Mouse (Mus musculus) neural tube, embryonic 12.5 days (tissue): ENCODE measurements at regions not wholly inside any gene's neighbourhood (a gene's known extent, or its start where the extent isn't known, plus 50 kb on each side); places are given as distances from the start of the nearest gene placed in this dataset.
"Not testable (repeated sequence)": the region's sequence is repeated elsewhere in the genome, so short reads cannot be mapped to it uniquely, and the experiment has no call there.

Source experiments
- ATAC-seq: fragments of 200-750 bp; cut with Nextera tagmentation; 2 replicates; pipeline ENCODE4 v1.8.0; 2017; ENCODE audit warnings: low read depth, mild to moderate bottlenecking, moderate TSS enrichment, moderate library complexity; ENCODE audit not compliant: low FRiP score
- H3K27ac ChIP-seq: fragments of 300-500 bp; sonication (generic); 2 replicates; pipeline ENCODE4 v1.5.1; 2016
- H3K27me3 ChIP-seq: fragments of 300-500 bp; sonication (generic); replicated peaks from 2 replicates; pipeline ENCODE4 v1.6.1; 2016; ENCODE audit warnings: mild to moderate bottlenecking
- H3K36me3 ChIP-seq: fragments of 300-500 bp; sonication (generic); 2 replicates; pipeline ENCODE4 v1.6.1; 2016; ENCODE audit warnings: mild to moderate bottlenecking
- H3K4me1 ChIP-seq: fragments of 300-500 bp; sonication (generic); 2 replicates; pipeline ENCODE4 v1.6.1; 2016
- H3K4me2 ChIP-seq: fragments of 300-500 bp; sonication (generic); replicated peaks from 2 replicates; pipeline ENCODE4 v1.6.1; 2016; ENCODE audit warnings: mild to moderate bottlenecking
- H3K4me3 ChIP-seq: fragments of 300-500 bp; sonication (generic); 2 replicates; pipeline ENCODE4 v1.5.1; 2016
- H3K9ac ChIP-seq: fragments of 300-500 bp; sonication (generic); 2 replicates; pipeline ENCODE4 v1.6.1; 2016; ENCODE audit warnings: mild to moderate bottlenecking
- H3K9me3 ChIP-seq: fragments of 300-500 bp; sonication (generic); 2 replicates; pipeline ENCODE4 v1.6.1; 2016; ENCODE audit warnings: mild to moderate bottlenecking
- WGBS: fragments of 180-500 bp; shearing (Covaris S2); methylation state at CpG from one replicate; pipeline ENCODE4 v1.1.7; 2016; 5-methylcytosine and 5-hydroxymethylcytosine counted together

- Histone ChIP-seq H3K4me3 (no peak overlapping the region), H3K4me2 (no peak overlapping the region), H3K4me1 (no peaks in the 10 kb centered on the region; the same call in 1 of the 2 replicates), H3K9me3 (no peaks in the 10 kb centered on the region), H3K27ac (no peak overlapping the region), H3K9ac (no peak overlapping the region), H3K27me3 (no peaks in the 10 kb centered on the region), H3K36me3 (no peaks in the 10 kb centered on the region)
- ATAC-seq: no peak
- 81% methylated on average over 3 of the region's 3 CpGs for WGBS
Observed at GRCm38 (mm10) chr9:43540131-43540530, 203.7 kb upstream of the Nectin1 start.

- no peak for ATAC-seq
Observed at GRCm38 (mm10) chr9:43541234-43541633, 202.6 kb upstream of the Nectin1 start.

GRCm38 (mm10) chr9:43542077-43542654, 201.6 kb upstream of the Nectin1 start:
- 91% methylated on average over 9 of the region's 9 CpGs for WGBS
- no peak for ATAC-seq
- no peaks in the 10 kb centered on the region; the same call in 1 of the 2 replicates for H3K4me1 ChIP-seq

More at GRCm38 (mm10) chr9:43541234-43541633, 202.6 kb upstream of the Nectin1 start:
- H3K4me3 ChIP-seq: no peak overlapping the region
- WGBS: 89% methylated on average over 8 of the region's 8 CpGs
- H3K4me2 ChIP-seq: no peak overlapping the region
- no peaks in the 10 kb centered on the region for H3K27me3 ChIP-seq
- no peaks in the 10 kb centered on the region; the same call in 1 of the 2 replicates for H3K4me1 ChIP-seq
- no peak overlapping the region for H3K9ac ChIP-seq
- no peak overlapping the region for H3K27ac ChIP-seq
- H3K36me3 ChIP-seq: no peaks in the 10 kb centered on the region
- no peaks in the 10 kb centered on the region for H3K9me3 ChIP-seq

GRCm38 (mm10) chr9:43545081-43545565, 198.7 kb upstream of the Nectin1 start:
- H3K9me3 ChIP-seq: no peaks in the 10 kb centered on the region
- H3K4me2 ChIP-seq: peak overlapping the region; percentile 27
- no peak overlapping the region for H3K4me3 ChIP-seq
- H3K9ac ChIP-seq: no peak overlapping the region
- WGBS: 45% methylated on average over 15 of the region's 15 CpGs
- H3K36me3 ChIP-seq: no peaks in the 10 kb centered on the region
- H3K27ac ChIP-seq: no peak overlapping the region
- no peak for ATAC-seq
- no peaks in the 10 kb centered on the region for H3K27me3 ChIP-seq
- no peaks in the 10 kb centered on the region; the same call in 1 of the 2 replicates for H3K4me1 ChIP-seq

More at GRCm38 (mm10) chr9:43542077-43542654, 201.6 kb upstream of the Nectin1 start:
- H3K36me3 ChIP-seq: no peaks in the 10 kb centered on the region
- H3K9ac ChIP-seq: no peak overlapping the region
- H3K9me3 ChIP-seq: no peaks in the 10 kb centered on the region
- no peak overlapping the region for H3K4me2 ChIP-seq
- no peaks in the 10 kb centered on the region for H3K27me3 ChIP-seq
- no peak overlapping the region for H3K27ac ChIP-seq
- no peak overlapping the region for H3K4me3 ChIP-seq

GRCm38 (mm10) chr9:43548883-43549282, 194.9 kb upstream of the Nectin1 start:
- H3K4me3 ChIP-seq: no peak overlapping the region
- no peak overlapping the region for H3K9ac ChIP-seq
- H3K27ac ChIP-seq: no peak overlapping the region
- H3K4me1 ChIP-seq: no peaks in the 10 kb centered on the region; the same call in 1 of the 2 replicates
- no peak for ATAC-seq
- H3K9me3 ChIP-seq: no peaks in the 10 kb centered on the region
- WGBS: 65% methylated on average over 4 of the region's 4 CpGs
- no peak overlapping the region for H3K4me2 ChIP-seq
- H3K36me3 ChIP-seq: no peaks in the 10 kb centered on the region
- H3K27me3 ChIP-seq: no peaks in the 10 kb centered on the region

GRCm38 (mm10) chr9:43549293-43549692, 194.5 kb upstream of the Nectin1 start:
- no peak for ATAC-seq
- Histone ChIP-seq H3K9me3 (no peaks in the 10 kb centered on the region), H3K4me2 (no peak overlapping the region), H3K27me3 (no peaks in the 10 kb centered on the region), H3K27ac (no peak overlapping the region), H3K4me3 (no peak overlapping the region), H3K9ac (no peak overlapping the region), H3K36me3 (no peaks in the 10 kb centered on the region), H3K4me1 (no peaks in the 10 kb centered on the region; the same call in 1 of the 2 replicates)
- 42% methylated on average over 7 of the region's 7 CpGs for whole genome bisulfite sequencing

- not testable (repeated sequence) for ATAC-seq, H3K27ac ChIP-seq, H3K9me3 ChIP-seq, H3K27me3 ChIP-seq, H3K36me3 ChIP-seq, H3K4me2 ChIP-seq, H3K9ac ChIP-seq, H3K4me1 ChIP-seq, H3K4me3 ChIP-seq
- WGBS: 90% methylated on average over 1 of the region's 1 CpGs
Observed at GRCm38 (mm10) chr9:43552758-43553157, 191.0 kb upstream of the Nectin1 start.

- no peaks in the 10 kb centered on the region for H3K36me3 ChIP-seq
- 88% methylated on average over 6 of the region's 6 CpGs for WGBS
- no peaks in the 10 kb centered on the region for H3K27me3 ChIP-seq
- no peak overlapping the region for H3K9ac ChIP-seq
- ATAC-seq: no peak
- H3K4me2 ChIP-seq: no peak overlapping the region
- no peak overlapping the region for H3K4me3 ChIP-seq
- H3K27ac ChIP-seq: no peak overlapping the region
- no peaks in the 10 kb centered on the region for H3K4me1 ChIP-seq
- H3K9me3 ChIP-seq: no peaks in the 10 kb centered on the region
Observed at GRCm38 (mm10) chr9:43562016-43562415, 181.8 kb upstream of the Nectin1 start.

GRCm38 (mm10) chr9:43564239-43564906, 179.4 kb upstream of the Nectin1 start:
- Histone ChIP-seq H3K4me3 (no peak overlapping the region), H3K36me3 (no peaks in the 10 kb centered on the region), H3K27me3 (no peaks in the 10 kb centered on the region), H3K27ac (no peak overlapping the region), H3K4me2 (no peak overlapping the region), H3K4me1 (no peaks in the 10 kb centered on the region), H3K9ac (no peak overlapping the region), H3K9me3 (no peaks in the 10 kb centered on the region)
- 74% methylated on average over 22 of the region's 22 CpGs for WGBS
- no peak for ATAC-seq

GRCm38 (mm10) chr9:43568851-43569250, 174.9 kb upstream of the Nectin1 start:
- Histone ChIP-seq H3K27me3 (no peaks in the 10 kb centered on the region), H3K27ac (no peak overlapping the region), H3K4me1 (no peaks in the 10 kb centered on the region), H3K4me3 (no peak overlapping the region), H3K36me3 (no peaks in the 10 kb centered on the region), H3K9ac (no peak overlapping the region), H3K4me2 (no peak overlapping the region), H3K9me3 (no peaks in the 10 kb centered on the region)
- no peak for ATAC-seq
- 38% methylated on average over 4 of the region's 4 CpGs for WGBS

GRCm38 (mm10) chr9:43571086-43571485, 172.7 kb upstream of the Nectin1 start:
- 79% methylated on average over 6 of the region's 6 CpGs for WGBS
- no peaks in the 10 kb centered on the region for H3K36me3 ChIP-seq
- H3K27me3 ChIP-seq: no peaks in the 10 kb centered on the region
- no peak overlapping the region for H3K4me3 ChIP-seq
- no peak overlapping the region for H3K9ac ChIP-seq
- no peak overlapping the region for H3K27ac ChIP-seq
- no peaks in the 10 kb centered on the region for H3K9me3 ChIP-seq
- H3K4me1 ChIP-seq: no peaks in the 10 kb centered on the region
- no peak for ATAC-seq
- no peak overlapping the region for H3K4me2 ChIP-seq

GRCm38 (mm10) chr9:43575659-43576058, 168.1 kb upstream of the Nectin1 start:
- no peak for ATAC-seq
- H3K27me3 ChIP-seq: no peaks in the 10 kb centered on the region
- H3K27ac ChIP-seq: no peak overlapping the region
- no peaks in the 10 kb centered on the region for H3K9me3 ChIP-seq
- no peak overlapping the region for H3K9ac ChIP-seq
- 0 out of 2 replicates have a peak, but pooled peaks cover 5% of the 10 kb centered on the region for H3K4me1 ChIP-seq
- H3K4me2 ChIP-seq: no peak overlapping the region
- no peak overlapping the region for H3K4me3 ChIP-seq
- no peaks in the 10 kb centered on the region for H3K36me3 ChIP-seq
- 90% methylated on average over 6 of the region's 6 CpGs for WGBS
